Mouse (Mus musculus) cerebellum, adult 9-11 months (tissue): ENCODE results near the gene Olfr482.

Experiments used
- DNase-seq: peaks from one replicate; pipeline ENCODE4 v3.0.0; 2022

Gene Olfr482

GRCm38 (mm10) chr7:108097486-108097885 is at the start of gene Olfr482:
Olfr482 (minus strand) TSS chr7:108097586.
- DNase-seq: no peak

- no peak for DNase-seq
Measured at GRCm38 (mm10) chr7:108127349-108127748, 30.0 kb upstream of the Olfr482 start, which contains the start of gene Olfr484. Olfr484 (minus strand) TSS chr7:108127449.

- no peak for DNase-seq
Measured at GRCm38 (mm10) chr7:108121416-108121815, 24.0 kb upstream of the Olfr482 start.

GRCm38 (mm10) chr7:108120681-108121080 is 23.3 kb upstream of the Olfr482 start:
- no peak for DNase-seq

GRCm38 (mm10) chr7:108100549-108100948 is 3.2 kb upstream of the Olfr482 start, which contains the start of gene Olfr483:
Olfr483 (plus strand) TSS chr7:108100849.
- DNase-seq: no peak

- DNase-seq: no peak
Measured at GRCm38 (mm10) chr7:108079555-108079954, 17.8 kb downstream of the Olfr482 start, which contains the start of gene Olfr481. Olfr481 (plus strand) TSS chr7:108079855.

GRCm38 (mm10) chr7:108067246-108067645 is 30.1 kb downstream of the Olfr482 start, which contains the start of gene Olfr480:
Olfr480 (minus strand) TSS chr7:108067346.
- DNase-seq: no peak

GRCm38 (mm10) chr7:108050393-108050792 is 47.0 kb downstream of the Olfr482 start, which contains the start of gene Olfr479:
Olfr479 (plus strand) TSS chr7:108050693.
- no peak for DNase-seq
